Mouse (Mus musculus): ENCODE data around the gene Idh1. TPM values are rescaled to one million over a fixed set of nuclear protein-coding genes. Genes with fewer than 3 reads are reported as not detected.

The Idh1 gene
- polyA plus RNA-seq, 1 experiment from 2014 or later: 77.2 TPM

DNA sequence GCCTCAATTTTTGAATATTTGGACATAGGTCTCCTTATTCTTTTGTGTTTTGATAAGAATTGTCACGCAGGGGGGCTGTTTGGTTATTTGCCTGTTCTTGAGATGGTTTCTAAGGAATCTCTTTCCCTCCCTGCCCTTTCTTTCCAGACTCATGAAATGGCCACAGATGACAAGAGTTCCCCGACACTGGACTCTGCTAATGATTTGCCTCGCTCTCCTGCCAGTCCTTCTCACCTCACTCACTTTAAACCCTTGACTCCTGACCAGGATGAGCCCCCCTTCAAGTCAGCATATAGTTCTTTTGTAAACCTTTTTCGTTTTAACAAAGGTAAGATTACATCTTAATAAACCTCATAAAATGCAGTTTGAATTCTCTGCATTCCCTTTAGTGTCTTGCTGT, 3.9 kb upstream of the Idh1 start:
- H3K27ac ChIP-seq: no peak overlapping the region
- 75% methylated on average over 4 of the region's 4 CpGs for WGBS (ENCODE audit: insufficient replicate concordance)
- no peaks in the 10 kb centered on the region for H3K27me3 ChIP-seq (replicated peaks)
- H3K4me3 ChIP-seq: no peak overlapping the region
- no peaks in the 10 kb centered on the region for H3K9me3 ChIP-seq (replicated peaks)
- H3K36me3 ChIP-seq: peaks cover 31% of the 10 kb centered on the region
- no peak overlapping the region for H3K9ac ChIP-seq
- no peak for ATAC-seq
- H3K4me2 ChIP-seq: no peak overlapping the region
- H3K4me1 ChIP-seq: peaks cover 25% of the 10 kb centered on the region

DNA sequence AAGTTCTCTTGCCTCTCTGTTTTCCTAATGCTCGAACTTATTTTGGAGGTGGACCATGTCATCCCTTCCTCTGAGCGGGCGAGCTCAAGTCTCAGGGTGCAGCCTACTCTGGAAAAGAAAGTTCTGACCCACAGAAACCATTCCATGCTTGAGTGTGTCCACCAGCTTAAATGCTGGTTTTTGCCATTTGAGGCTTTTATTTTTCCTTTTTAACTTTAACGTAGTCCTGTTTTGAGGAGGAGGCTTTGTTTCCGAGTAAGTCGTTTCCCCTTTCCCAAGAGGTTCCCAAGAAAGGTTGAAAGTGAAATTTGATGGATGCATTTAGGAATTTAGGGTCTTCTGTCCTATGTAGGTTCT, 752 bp upstream of the Idh1 start:
- H3K4me2 ChIP-seq: peak overlapping the region; percentile 91
- H3K4me1 ChIP-seq: peaks cover 25% of the 10 kb centered on the region
- peak overlapping the region; percentile 90 for H3K4me3 ChIP-seq
- H3K27me3 ChIP-seq (replicated peaks): no peaks in the 10 kb centered on the region
- peaks cover 10% of the 10 kb centered on the region for H3K36me3 ChIP-seq
- ATAC-seq: no peak; the same call in 1 of the 2 replicates
- H3K9ac ChIP-seq: peak overlapping the region; percentile 94
- WGBS (ENCODE audit: insufficient replicate concordance): 0% methylated on average over 6 of the region's 6 CpGs
- peak overlapping the region; percentile 92 for H3K27ac ChIP-seq
- no peaks in the 10 kb centered on the region for H3K9me3 ChIP-seq (replicated peaks)

DNA sequence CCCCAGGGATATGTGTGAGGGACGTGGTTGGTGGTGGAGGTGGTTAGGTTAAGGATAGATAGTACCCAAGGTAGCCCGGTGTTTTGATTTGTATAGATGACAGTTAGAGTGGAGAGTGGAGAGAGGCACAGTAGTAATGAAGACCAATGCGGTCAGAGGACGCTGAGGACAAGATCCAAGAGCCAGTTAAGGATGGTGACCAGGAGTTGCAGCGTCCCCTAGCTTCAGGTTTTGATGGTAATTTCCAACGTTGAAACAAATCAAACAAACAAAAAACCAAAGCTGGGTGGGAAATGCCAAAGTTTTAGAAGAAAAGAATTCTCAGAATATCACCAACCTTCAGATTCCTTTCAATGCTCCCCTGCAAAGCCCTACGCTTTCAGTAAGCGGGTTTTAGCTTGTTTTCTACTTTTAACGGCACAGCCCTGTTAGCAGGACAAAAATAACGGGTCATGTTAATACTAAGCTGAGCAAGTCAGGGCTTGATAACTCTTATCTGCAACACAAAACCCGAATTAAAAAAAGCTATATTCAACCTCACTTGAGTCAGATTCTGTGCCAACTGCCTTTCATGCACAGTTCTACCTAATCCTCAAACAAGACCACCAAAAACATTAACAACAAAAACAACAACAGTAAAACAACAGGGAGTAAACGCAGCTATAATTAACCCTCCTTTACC, 635 bp downstream of the Idh1 start:
- H3K27ac ChIP-seq: peak overlapping the region; percentile 63
- peak overlapping the region; percentile 63 for H3K9ac ChIP-seq
- peak overlapping the region; percentile 90 for H3K4me3 ChIP-seq
- peaks cover 32% of the 10 kb centered on the region for H3K4me1 ChIP-seq
- no peaks in the 10 kb centered on the region for H3K27me3 ChIP-seq (replicated peaks)
- H3K4me2 ChIP-seq: peak overlapping the region; percentile 91
- H3K36me3 ChIP-seq: peaks cover 4% of the 10 kb centered on the region; the same call in 1 of the 2 replicates
- no peak for ATAC-seq
- WGBS (ENCODE audit: insufficient replicate concordance): 22% methylated on average over 12 of the region's 12 CpGs
- no peaks in the 10 kb centered on the region for H3K9me3 ChIP-seq (replicated peaks)

DNA sequence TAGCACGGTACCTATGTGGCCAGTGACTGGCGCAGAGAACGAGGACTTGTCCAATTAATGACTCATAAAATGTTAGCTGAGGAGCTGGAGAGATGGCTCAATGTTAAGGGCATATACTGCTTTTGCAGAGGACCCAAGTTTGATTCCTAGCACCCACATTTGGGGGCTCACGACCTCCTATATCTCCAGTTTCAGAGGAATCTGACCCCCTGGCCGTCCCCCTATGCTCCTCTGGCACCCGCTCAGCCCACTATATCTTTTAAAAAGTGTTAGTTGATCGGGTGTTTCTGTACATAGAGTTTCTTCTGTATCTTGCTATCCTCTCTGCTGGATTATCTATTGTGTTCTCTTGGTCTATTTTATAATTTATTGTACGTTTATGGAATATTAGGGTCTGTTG, 1.3 kb downstream of the Idh1 start:
- WGBS (ENCODE audit: insufficient replicate concordance): 80% methylated on average over 8 of the region's 8 CpGs
- H3K4me2 ChIP-seq: peak overlapping the region; percentile 91; the same call in 1 of the 2 replicates

DNA sequence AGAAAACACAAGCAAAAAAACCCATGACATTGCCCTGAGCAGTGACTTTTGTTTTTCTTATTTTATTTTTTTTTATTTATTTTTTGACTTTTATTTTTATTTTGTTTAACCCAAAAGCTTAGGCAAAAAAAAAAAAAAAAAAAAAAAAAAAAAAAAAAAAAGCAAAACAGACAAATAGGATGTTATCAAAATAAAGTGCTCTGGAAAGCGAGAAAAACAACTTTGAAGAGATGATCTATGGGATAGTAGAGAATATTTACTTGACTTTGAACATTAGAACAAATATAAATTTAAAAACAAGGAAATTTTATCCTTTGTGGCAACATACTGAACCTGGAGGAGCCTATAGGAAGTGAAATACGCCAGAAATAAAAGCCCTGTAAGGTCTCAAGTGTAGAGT, 2.3 kb downstream of the Idh1 start:
- Histone ChIP-seq H3K9ac (no peak overlapping the region), H3K4me2 (no peak overlapping the region), H3K27ac (no peak overlapping the region), H3K4me3 (no peak overlapping the region), H3K27me3 (replicated peaks) (no peaks in the 10 kb centered on the region), H3K36me3 (no peaks in the 10 kb centered on the region), H3K4me1 (peaks cover 38% of the 10 kb centered on the region), H3K9me3 (replicated peaks) (no peaks in the 10 kb centered on the region)
- 76% methylated on average over 2 of the region's 2 CpGs for WGBS (ENCODE audit: insufficient replicate concordance)
- no peak for ATAC-seq

More for the DNA sequence above, 1.3 kb downstream of the Idh1 start:
- Histone ChIP-seq H3K4me1 (peaks cover 32% of the 10 kb centered on the region), H3K27me3 (replicated peaks) (no peaks in the 10 kb centered on the region), H3K9ac (no peak overlapping the region), H3K27ac (no peak overlapping the region), H3K4me3 (no peak overlapping the region), H3K36me3 (no peaks in the 10 kb centered on the region; the same call in 1 of the 2 replicates), H3K9me3 (replicated peaks) (no peaks in the 10 kb centered on the region)
- ATAC-seq: no peak

DNA sequence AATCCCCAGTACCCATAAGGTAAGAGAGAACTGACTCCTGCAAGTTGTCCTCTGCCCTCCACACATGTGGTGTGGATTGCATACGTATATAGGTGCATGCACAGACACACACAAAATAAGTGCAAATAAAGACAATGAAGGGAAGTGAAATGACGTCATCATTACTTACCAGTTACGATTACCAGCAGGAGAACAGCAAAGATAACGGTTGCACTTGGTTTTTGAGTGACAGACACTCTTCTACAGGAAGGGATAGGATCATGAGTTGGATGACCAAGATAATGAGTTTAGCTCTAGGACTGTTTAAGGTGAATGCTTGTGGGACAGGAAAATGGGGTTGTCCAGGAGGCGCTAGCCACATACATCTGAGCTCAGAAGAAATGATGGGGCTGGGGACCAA, 4.8 kb downstream of the Idh1 start:
- WGBS (ENCODE audit: insufficient replicate concordance): 32% methylated on average over 5 of the region's 5 CpGs
- H3K27ac ChIP-seq: no peak overlapping the region
- no peaks in the 10 kb centered on the region for H3K27me3 ChIP-seq (replicated peaks)
- no peaks in the 10 kb centered on the region for H3K9me3 ChIP-seq (replicated peaks)
- no peak for ATAC-seq
- H3K4me2 ChIP-seq: no peak overlapping the region
- no peaks in the 10 kb centered on the region for H3K36me3 ChIP-seq
- H3K4me1 ChIP-seq: peaks cover 34% of the 10 kb centered on the region
- no peak overlapping the region for H3K9ac ChIP-seq
- H3K4me3 ChIP-seq: no peak overlapping the region

DNA sequence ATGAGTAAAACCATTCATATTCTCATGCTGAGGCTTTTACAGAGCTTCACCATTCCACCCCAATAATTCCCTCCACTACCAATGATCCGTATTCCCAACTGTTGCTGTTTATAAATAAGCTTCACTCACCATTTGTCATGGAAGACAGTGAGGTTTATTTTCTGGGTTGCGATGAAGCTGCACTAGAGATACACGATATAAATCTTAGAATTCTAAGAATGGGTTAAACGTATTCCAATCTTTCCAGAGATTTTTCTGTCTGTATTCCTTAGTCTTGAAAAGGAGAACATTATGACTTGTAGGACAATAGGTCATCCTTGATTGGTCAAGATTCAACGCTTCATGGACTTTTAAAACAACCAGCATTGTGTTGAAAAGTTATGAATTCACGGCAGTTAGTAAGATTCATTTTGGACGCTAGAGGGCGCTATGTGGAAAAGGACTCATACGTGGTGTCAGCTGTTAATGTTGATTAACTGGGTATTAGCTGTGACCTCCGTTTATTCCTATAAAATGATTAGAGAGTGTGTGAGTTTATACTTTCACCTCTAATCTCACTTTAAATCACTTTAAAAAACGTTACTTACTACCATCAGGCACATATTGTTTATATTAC, 6.6 kb downstream of the Idh1 start:
- 2% methylated on average over 11 of the region's 11 CpGs for WGBS (ENCODE audit: insufficient replicate concordance)
- Histone ChIP-seq H3K4me2 (peak overlapping the region; percentile 94), H3K27me3 (replicated peaks) (no peaks in the 10 kb centered on the region), H3K4me3 (peak overlapping the region; percentile 76), H3K36me3 (peaks cover under 1% of the 10 kb centered on the region; the same call in 1 of the 2 replicates), H3K4me1 (peaks cover 34% of the 10 kb centered on the region), H3K9ac (peak overlapping the region; percentile 73), H3K27ac (peak overlapping the region; percentile 95), H3K9me3 (replicated peaks) (no peaks in the 10 kb centered on the region)
- no peak for ATAC-seq

DNA sequence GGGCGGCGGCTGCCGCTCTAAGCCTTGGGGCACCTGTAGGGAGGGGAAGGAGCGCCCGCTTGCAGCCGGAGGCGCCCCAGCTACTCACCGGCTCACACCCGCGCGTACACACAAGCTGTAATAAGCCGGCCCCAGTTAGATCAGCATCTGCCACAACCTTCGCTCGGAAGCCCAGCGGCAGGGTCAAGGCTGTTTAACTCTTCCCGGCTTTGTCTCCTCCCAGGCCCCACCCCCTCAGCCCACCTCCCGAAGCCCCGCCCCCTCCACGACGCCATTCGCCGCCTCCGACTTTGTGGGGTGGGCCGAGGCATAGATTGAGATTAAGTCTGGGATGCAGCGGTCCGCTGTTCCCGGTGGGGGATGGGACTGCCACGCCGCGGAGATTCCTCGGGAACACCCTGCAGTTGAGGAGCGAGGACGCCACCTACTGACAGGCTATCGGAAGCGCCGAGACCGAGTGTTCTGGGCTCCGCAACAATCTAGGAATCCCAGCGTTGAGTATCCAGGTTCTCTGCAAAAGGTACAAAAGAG, 7.3 kb downstream of the Idh1 start:
- Histone ChIP-seq H3K4me3 (peak overlapping the region; percentile 76), H3K27ac (peak overlapping the region; percentile 95), H3K9me3 (replicated peaks) (no peaks in the 10 kb centered on the region), H3K36me3 (peaks cover 8% of the 10 kb centered on the region), H3K27me3 (replicated peaks) (no peaks in the 10 kb centered on the region), H3K9ac (peak overlapping the region; percentile 73), H3K4me2 (peak overlapping the region; percentile 94), H3K4me1 (peaks cover 34% of the 10 kb centered on the region)
- peak; percentile 85 for ATAC-seq
- under 1% methylated on average over 39 of the region's 39 CpGs for WGBS (ENCODE audit: insufficient replicate concordance)

DNA sequence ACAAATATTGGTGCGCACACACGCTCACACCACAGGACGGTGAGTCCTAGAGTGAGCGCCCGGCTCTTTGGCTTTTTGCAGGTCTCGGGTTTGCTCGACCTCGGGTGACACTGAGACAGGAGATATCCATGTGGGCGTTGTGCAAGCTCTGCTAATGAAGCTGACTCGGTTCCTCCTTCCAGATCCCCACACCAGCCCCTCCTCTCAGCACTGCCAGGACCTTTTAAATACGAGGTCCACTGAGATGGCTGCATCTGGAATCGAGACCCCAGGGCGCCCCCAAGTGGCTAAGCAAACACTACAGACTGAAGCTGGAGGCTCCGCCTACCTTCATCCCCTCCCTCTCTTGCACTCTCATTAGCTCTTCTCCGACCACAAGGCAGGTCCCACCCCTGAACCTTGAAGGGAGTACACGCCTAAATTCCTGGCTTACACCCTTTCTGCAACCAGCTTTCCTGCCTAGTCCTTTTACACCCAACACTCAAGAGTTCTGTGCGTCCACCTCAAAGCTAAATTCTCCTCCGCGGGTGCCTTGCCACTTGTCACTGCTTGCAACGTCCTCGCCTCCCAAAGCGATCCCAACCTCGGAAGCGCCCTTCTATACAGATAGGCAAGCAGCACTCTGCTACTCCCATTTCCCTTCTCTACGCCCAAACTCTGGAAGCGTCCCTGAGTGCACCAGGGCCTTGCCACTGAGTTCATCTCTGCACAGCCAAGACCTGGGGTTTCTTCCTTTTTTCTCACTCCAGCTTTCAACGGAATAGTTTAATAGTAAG, 8.0 kb downstream of the Idh1 start:
- peak; percentile 84 for ATAC-seq
- no peaks in the 10 kb centered on the region for H3K9me3 ChIP-seq (replicated peaks)
- peaks cover 14% of the 10 kb centered on the region for H3K36me3 ChIP-seq
- H3K4me2 ChIP-seq: peak overlapping the region; percentile 94
- peak overlapping the region; percentile 76 for H3K4me3 ChIP-seq
- no peaks in the 10 kb centered on the region for H3K27me3 ChIP-seq (replicated peaks)
- H3K4me1 ChIP-seq: peaks cover 34% of the 10 kb centered on the region
- peak overlapping the region; percentile 95 for H3K27ac ChIP-seq
- H3K9ac ChIP-seq: peak overlapping the region; percentile 73
- 4% methylated on average over 27 of the region's 27 CpGs for WGBS (ENCODE audit: insufficient replicate concordance)

DNA sequence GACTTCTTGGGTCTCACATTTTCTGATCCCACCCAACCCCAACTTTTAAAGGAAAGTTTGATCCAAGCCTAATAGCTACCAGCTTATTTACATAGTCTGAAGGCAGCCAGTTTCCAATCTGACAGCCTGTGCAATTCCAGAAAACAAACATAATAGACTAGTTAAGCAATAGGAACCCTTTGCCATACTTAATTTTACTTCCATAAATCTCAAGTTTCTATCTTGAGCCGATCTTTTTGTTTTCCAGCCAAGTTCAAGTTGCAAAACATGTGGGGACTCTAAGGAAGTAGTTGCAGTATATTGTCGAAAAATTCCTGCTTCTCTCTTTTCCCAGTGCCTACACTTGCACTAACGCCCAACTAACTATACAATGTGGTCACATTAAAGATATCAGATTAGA, 8.8 kb downstream of the Idh1 start:
- Histone ChIP-seq H3K4me1 (peaks cover 34% of the 10 kb centered on the region), H3K9ac (0 out of 2 replicates have a peak overlapping the region, but pooled peaks have one; percentile 73), H3K27ac (peak overlapping the region; percentile 7; the same call in 1 of the 2 replicates), H3K4me3 (peak overlapping the region; percentile 76), H3K4me2 (peak overlapping the region; percentile 94), H3K9me3 (replicated peaks) (no peaks in the 10 kb centered on the region), H3K27me3 (replicated peaks) (no peaks in the 10 kb centered on the region), H3K36me3 (peaks cover 17% of the 10 kb centered on the region)
- no peak for ATAC-seq
- WGBS (ENCODE audit: insufficient replicate concordance): 39% methylated on average over 3 of the region's 3 CpGs

DNA sequence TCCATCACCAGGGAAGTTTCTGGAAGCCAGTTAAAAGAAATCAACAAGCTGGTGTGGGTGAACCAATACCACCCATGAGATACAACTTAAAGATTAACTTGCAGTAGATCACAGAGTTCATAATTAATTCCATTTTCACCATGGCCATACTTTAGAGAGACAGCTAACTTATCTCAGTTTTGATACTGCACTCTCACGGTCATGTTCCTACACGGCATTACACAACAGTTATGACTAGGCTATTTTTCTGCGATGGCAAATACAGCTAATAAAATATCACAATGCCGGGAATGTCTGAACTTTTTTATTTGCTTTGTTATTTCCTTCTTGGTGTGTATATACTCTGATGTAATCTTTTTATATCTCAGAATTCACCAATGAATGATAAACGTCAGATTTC, 9.4 kb downstream of the Idh1 start:
- H3K4me3 ChIP-seq: no peak overlapping the region
- no peaks in the 10 kb centered on the region for H3K9me3 ChIP-seq (replicated peaks)
- H3K4me1 ChIP-seq: peaks cover 34% of the 10 kb centered on the region
- H3K4me2 ChIP-seq: 0 out of 2 replicates have a peak overlapping the region, but pooled peaks have one; percentile 18
- no peak overlapping the region for H3K27ac ChIP-seq
- no peaks in the 10 kb centered on the region for H3K27me3 ChIP-seq (replicated peaks)
- H3K36me3 ChIP-seq: peaks cover 18% of the 10 kb centered on the region
- WGBS (ENCODE audit: insufficient replicate concordance): 44% methylated on average over 5 of the region's 5 CpGs
- ATAC-seq: no peak
- H3K9ac ChIP-seq: no peak overlapping the region

DNA sequence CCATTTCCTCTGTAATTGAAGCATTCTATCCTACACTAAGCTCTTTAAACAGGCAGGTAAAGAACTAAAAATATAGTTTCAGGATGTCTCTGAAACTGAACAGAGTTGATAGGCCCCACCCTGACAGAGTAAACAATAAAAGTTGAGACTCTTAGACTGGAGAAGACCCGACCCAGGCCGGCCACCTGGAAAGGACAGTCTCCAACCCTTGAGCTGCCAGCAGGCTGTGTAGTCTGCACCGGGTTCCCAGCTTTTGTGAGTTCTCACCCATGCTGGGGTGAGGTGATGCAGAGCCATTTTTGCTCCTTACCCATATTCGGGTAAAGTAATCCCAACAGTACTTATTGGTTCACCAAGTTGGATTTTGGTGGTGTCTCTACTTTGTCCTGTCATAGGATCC, 10.1 kb downstream of the Idh1 start:
- no peaks in the 10 kb centered on the region for H3K9me3 ChIP-seq (replicated peaks)
- peaks cover 21% of the 10 kb centered on the region for H3K36me3 ChIP-seq
- ATAC-seq: no peak
- no peak overlapping the region for H3K4me2 ChIP-seq
- no peak overlapping the region for H3K27ac ChIP-seq
- peaks cover 28% of the 10 kb centered on the region for H3K4me1 ChIP-seq
- no peaks in the 10 kb centered on the region for H3K27me3 ChIP-seq (replicated peaks)
- no peak overlapping the region for H3K9ac ChIP-seq
- 65% methylated on average over 4 of the region's 4 CpGs for WGBS (ENCODE audit: insufficient replicate concordance)
- H3K4me3 ChIP-seq: no peak overlapping the region
